Mouse (Mus musculus) mouse trophoblast stem cell (cell line): ENCODE measurements around the gene Trappc4.
"Not testable (repeated sequence)": the region's sequence is repeated elsewhere in the genome, so short reads cannot be mapped to it uniquely, and the experiment has no call there.

Experiments used
- in situ Hi-C, 2 experiments: fragments of 300-500 bp; cut with MseI, MboI; formaldehyde crosslinking; loops; 2 replicates in 1 of 2; 3 replicates in 1 of 2; pipeline ENCODE4 v1.15.1; 2025

Trappc4 gene

DNA sequence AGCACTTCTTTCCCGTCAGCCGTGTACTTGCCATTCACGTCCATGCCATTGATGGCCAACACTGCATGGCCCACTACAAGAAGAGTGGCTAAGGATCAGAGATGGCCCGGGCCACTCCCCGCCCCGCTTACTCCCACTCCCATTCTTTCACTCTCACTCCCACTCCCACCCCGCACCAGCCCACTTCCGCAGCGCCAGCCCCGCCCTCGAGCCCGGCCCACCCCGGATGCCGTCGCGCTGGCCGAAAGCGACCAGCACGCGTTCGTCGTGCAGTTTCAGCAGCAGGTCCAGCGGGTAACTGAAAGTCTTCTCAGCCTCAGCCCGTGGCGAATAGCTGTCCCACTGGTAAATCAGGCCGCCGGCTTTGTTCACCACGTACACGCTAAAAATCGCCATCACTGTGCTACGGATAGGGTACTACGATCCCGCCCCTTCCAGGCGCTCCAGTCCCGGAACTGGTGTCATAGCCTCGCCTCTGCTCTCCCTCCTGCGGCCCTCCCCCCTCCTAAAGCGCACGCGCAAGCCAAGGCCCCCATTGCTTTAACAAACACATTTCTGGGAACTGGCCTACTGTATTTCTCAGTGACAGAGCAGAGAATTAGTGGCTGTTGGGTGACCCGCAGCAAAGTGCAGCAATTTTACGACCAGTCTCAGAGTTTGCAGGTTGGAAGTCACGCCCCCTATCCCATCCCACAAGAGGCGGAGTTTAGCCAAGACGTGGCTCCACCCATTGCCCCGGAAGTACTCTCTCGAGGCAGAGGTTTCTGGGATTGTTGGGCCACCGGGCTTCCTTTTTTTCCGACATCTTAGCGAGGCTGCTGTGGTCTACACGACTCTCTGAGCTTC lies at the start of gene Trappc4, which contains the start of gene Rps25:
TSS of gene Trappc4 (minus strand) at position 695 of the 846 bp plus-strand sequence.
TSS of gene Rps25 (plus strand) at position 234 of the 846 bp plus-strand sequence.
- in situ Hi-C loops = no loop called here

- in situ Hi-C loops = no loop called here
These were observed 47.5 kb upstream of the Trappc4 start, which contains the start of gene Upk2 for GRCm38 (mm10) chr9:44454891-44455220. Upk2 (minus strand) TSS chr9:44454976.

GRCm38 (mm10) chr9:44454132-44454890 lies 46.9 kb upstream of the Trappc4 start:
- in situ Hi-C loops = no loop called here

GRCm38 (mm10) chr9:44450387-44450786 lies 43.0 kb upstream of the Trappc4 start:
- in situ Hi-C loops = no loop called here

GRCm38 (mm10) chr9:44444402-44445025 lies 37.1 kb upstream of the Trappc4 start:
- in situ Hi-C loops = not testable (repeated sequence)

- in situ Hi-C loops = no loop called here
These were observed 33.6 kb upstream of the Trappc4 start, which contains the start of gene Foxr1 for GRCm38 (mm10) chr9:44440961-44441360. Foxr1 (minus strand) TSS chr9:44441136.

DNA sequence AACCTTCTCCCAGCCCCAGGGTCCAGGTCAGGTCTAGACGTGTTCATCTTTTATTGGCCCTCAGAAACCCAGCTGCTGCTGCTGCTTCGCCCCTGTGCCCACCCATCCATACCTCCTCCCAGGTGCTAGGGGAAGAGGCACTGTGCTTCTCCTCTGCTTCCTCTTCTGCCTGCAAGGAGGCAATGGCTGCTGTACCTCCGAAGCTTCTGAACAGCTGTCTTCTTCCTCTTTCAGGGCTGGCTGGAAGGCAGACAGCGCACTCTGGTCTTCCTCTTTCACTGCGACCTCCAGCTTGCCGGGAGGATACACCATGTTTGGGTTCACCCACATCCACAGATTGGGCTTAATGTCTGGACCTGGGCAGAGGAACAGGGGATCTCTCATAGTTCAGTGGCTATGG lies 28.3 kb upstream of the Trappc4 start:
- in situ Hi-C loops = no loop called here

- in situ Hi-C loops = no loop called here
These were observed 25.3 kb upstream of the Trappc4 start for GRCm38 (mm10) chr9:44432577-44433185.

DNA sequence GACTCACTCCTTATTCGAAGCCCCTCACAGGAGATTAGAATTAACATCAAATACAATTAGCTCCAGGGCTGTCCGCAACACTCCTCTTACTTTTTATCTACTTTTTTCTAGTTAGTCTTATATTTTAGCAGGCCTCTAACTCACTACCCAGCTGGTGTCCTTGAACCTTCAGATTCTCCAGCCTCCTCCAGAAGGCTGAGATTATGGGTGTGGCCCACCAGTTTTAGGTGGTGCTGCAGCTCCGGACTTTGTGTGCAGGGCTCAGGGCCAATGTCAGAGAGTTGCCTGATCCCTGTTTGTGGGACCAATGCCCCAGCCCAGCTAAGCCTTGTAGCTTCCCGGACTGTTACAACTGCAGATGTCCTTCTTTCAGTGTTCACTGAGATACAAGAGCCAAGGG lies 16.2 kb upstream of the Trappc4 start:
- in situ Hi-C loops = no loop called here

DNA sequence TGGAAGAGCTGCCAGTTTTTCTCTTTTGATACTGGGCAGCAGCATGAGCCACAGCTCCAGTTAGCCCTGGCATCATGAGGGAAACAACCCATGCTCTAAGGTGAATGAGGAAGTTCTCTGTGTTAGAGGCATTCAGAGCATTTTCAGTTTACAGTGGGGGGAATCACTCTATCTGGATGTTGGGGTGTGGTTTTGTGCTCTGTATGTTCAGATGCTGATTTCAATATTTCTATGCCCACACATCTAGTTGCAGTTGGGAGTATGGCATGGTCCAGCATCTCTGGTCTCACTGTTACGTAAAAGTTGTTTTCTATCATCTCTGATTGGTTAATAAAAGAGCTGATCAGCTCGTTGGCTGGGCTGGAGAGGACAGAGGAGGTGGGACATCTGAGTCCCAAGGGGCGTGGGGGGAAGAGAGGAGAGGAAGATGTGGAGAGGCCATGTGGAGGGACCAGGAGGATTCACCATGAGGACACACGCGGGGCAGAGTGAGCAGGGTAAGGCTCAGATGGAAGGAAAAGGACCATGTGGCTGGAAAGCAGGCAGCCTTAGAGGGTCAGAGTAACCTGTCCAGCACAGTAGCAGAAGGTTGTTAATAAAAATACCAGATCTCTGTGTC lies 13.0 kb upstream of the Trappc4 start:
- in situ Hi-C loops = no loop called here

GRCm38 (mm10) chr9:44419730-44420129 lies 12.3 kb upstream of the Trappc4 start:
- in situ Hi-C loops = not testable (repeated sequence)

- in situ Hi-C loops = no loop called here
These were observed 11.4 kb upstream of the Trappc4 start, which contains the start of gene Ccdc84 for GRCm38 (mm10) chr9:44418519-44419385. Ccdc84 (minus strand) TSS chr9:44418569.

GRCm38 (mm10) chr9:44417892-44418363 lies 10.5 kb upstream of the Trappc4 start:
- in situ Hi-C loops = no loop called here

DNA sequence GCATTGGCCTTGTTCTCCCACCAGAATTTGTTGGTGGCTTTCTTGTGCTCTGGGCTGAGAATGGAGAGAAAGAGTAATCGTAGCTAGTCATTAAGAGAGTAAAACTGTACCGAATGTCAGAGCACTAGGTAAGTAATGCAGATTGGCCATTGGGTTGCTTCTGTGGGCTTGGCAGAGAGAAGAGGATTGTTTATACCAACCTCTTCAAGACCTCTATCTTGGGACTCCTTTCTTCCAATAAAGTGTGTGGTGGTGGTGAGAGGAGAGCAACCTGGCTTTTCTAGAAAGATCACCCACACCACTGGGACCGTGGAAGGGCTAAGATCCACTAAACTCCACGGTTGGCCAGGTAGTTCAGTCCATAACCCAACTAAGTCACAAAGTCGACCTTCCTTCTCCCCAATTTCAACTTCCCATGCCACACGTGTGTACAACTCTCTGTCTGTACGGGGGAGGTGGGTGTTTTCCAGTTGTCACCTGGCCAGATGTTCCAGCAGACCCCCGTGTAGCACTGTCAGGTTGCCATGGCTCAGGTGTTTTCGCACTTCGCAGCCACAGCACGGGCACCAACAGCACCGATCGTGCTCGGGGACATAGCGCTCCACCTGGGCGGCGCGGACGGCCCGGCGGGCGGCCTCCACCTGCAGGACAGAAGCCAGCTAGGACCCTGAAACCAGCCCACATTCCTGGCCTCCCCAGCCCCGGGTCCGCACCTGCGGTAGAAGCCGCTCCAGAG lies 9.9 kb upstream of the Trappc4 start:
- in situ Hi-C loops = no loop called here

- in situ Hi-C loops = no loop called here
These were observed 5.4 kb upstream of the Trappc4 start for GRCm38 (mm10) chr9:44412781-44413180.

GRCm38 (mm10) chr9:44412306-44412705 lies 4.9 kb upstream of the Trappc4 start:
- in situ Hi-C loops = no loop called here

DNA sequence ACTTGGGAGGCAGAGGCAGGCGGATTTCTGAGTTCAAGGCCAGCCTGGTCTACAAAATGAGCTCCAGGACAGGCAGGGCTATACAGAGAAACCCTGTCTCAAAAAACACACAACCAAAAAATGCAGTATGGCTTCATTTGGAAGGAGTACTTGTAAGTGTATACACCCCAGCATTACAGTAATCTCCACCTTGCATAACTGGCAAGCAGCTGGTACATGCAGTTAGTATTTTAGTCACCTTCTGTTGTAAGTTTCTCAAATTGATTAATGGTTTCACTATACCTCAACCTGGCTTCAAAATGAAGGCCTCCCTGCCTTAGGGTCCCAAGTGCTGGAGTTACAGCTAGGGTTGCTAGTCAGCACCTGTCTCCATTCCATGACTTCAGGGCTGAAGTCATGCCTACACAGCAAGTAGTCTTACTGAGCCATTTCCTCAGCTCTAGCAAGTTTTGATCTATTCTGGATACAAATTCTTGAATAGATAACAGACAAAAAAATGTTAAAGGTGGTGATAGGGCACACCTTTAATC lies 4.3 kb upstream of the Trappc4 start:
- in situ Hi-C loops = no loop called here

- in situ Hi-C loops = no loop called here
These were observed 3.4 kb upstream of the Trappc4 start for GRCm38 (mm10) chr9:44410647-44411336.

DNA sequence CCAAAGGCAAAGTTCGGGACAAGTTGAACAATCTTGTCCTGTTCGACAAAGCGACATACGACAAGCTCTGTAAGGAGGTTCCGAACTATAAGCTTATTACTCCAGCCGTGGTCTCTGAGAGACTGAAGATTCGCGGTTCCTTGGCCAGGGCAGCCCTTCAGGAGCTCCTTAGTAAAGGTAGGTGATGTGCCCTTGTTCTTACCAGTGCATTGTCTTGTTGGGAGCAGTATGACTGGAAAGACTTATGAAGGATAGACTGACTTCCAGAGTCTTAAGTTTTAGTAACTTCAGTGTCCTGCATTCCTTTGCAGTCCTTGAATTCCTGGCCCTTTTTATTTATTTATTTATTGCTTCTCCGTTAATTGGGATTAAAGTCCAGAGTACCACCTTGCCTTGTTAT lies 1.3 kb upstream of the Trappc4 start:
- in situ Hi-C loops = not testable (repeated sequence)
